Mouse (Mus musculus): ENCODE measurements around the gene Rplp1. TPM values are rescaled to one million over a fixed set of nuclear protein-coding genes. Genes with fewer than 3 reads are reported as not detected.

Gene Rplp1
- total and polyA plus RNA-seq, 3 experiments: 9,058 to 15,045 TPM; not detected in 1

DNA sequence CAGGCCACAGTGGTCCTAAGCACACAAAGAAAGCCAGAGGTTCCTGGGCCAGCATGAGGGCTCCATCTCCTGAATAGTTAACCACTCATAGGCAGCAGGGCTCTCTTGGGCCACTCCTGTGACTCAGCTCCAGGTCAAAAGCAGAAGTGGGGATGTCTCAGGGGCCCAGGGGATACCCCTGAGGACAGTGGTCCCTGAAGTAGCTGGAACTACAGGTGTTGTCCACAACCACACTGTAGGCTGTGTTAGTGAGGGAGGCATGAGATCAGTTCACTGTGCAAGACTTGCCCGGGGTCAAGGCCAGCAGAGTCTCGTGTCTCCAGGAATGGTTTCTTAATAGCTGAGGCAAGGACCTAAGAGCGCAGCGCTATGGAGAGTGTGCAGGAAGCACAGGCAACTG, 12.8 kb downstream of the Rplp1 start:
- Histone ChIP-seq H3K9ac (ENCODE audit: control insufficient read depth, low read depth, low read length, poor library complexity, severe bottlenecking) (no peak overlapping the region), H3K36me3 (ENCODE audit: control insufficient read depth in 1 of 2, insufficient read depth in 2 of 2, low read length in 2 of 2) (peaks cover 0 to under 1% of the 10 kb centered on the region in 2 experiments; a peak in 2 of 4 replicates), H3K4me1 (ENCODE audit: control insufficient read depth in 1 of 2, insufficient read depth in 2 of 2, low read length in 2 of 2) (peaks cover 0 to 7% of the 10 kb centered on the region in 2 experiments; a peak in 1 of 4 replicates), H3K27ac (ENCODE audit: control insufficient read depth, low read depth, low read length) (no peak overlapping the region), H3K79me2 (ENCODE audit: control insufficient read depth, insufficient read depth, low read length, poor library complexity) (no peaks in the 10 kb centered on the region), H3K27me3 (ENCODE audit: control insufficient read depth in 1 of 2, insufficient read depth in 2 of 2, low read length in 2 of 2) (no peaks in the 10 kb centered on the region), H3K9me3 (replicated peaks; ENCODE audit: insufficient read depth, low read length) (no peaks in the 10 kb centered on the region), H3K4me3 (ENCODE audit: control insufficient read depth in 1 of 2, insufficient read depth in 1 of 2, low read depth in 2 of 2, low read length in 2 of 2) (no peak overlapping the region)
- DNase-seq (ENCODE audit: low read depth, low spot score): no peak
- TF ChIP-seq MAZ (IDR thresholded peaks at IDR 0.05; ENCODE audit: low read depth, low read length) (no peak), ZMIZ1 (IDR thresholded peaks at IDR 0.05; ENCODE audit: low read depth, low read length) (no peak), JUND (IDR thresholded peaks at IDR 0.05; ENCODE audit: low read depth, low read length) (no peak), ELF1 (IDR thresholded peaks at IDR 0.05; ENCODE audit: low read depth, low read length) (no peak), ZNF384 (IDR thresholded peaks at IDR 0.05; ENCODE audit: low read depth, low read length) (no peak), ZC3H11A (IDR thresholded peaks at IDR 0.05; ENCODE audit: low read depth, low read length) (no peak)

- H3K36me3 ChIP-seq (ENCODE audit: control insufficient read depth in 1 of 2, insufficient read depth in 2 of 2, low read length in 2 of 2): no peaks in the 10 kb centered on the region; a peak in 1 of 4 replicates
- H3K79me2 ChIP-seq (ENCODE audit: control insufficient read depth, insufficient read depth, low read length, poor library complexity): no peaks in the 10 kb centered on the region
- TF ChIP-seq ZC3H11A (IDR thresholded peaks at IDR 0.05; ENCODE audit: low read depth, low read length) (peak; percentile 46), CTCF (IDR thresholded peaks at IDR 0.05 in 2 of 3, conservative IDR thresholded peaks at IDR 0.05 in 1 of 3; ENCODE audit: control insufficient read depth in 1 of 3, insufficient read depth in 1 of 3, low read depth in 2 of 3, low read length in 3 of 3, poor library complexity in 1 of 3, severe bottlenecking in 1 of 3) (peak; percentile 66 to 95 (median 81)), EP300 (IDR thresholded peaks at IDR 0.05; ENCODE audit: low read depth in 1 of 2, low read length in 2 of 2) (no peak), POLR2AphosphoS2 (IDR thresholded peaks at IDR 0.05; ENCODE audit: low read length) (no peak), RAD21 (IDR thresholded peaks at IDR 0.05; ENCODE audit: low read depth, low read length) (peak; percentile 65), SMC3 (IDR thresholded peaks at IDR 0.05; ENCODE audit: low read depth, low read length) (peak; percentile 62)
- no peak overlapping the region for H3K9ac ChIP-seq (ENCODE audit: control insufficient read depth, low read depth, low read length, poor library complexity, severe bottlenecking)
- no peak overlapping the region for H3K4me3 ChIP-seq (ENCODE audit: control insufficient read depth in 1 of 2, insufficient read depth in 1 of 2, low read depth in 2 of 2, low read length in 2 of 2)
- peak; percentile 64 for DNase-seq (ENCODE audit: low read depth, low spot score)
- no peaks in the 10 kb centered on the region for H3K9me3 ChIP-seq (replicated peaks; ENCODE audit: insufficient read depth, low read length)
- no peak overlapping the region for H3K27ac ChIP-seq (ENCODE audit: control insufficient read depth, low read depth, low read length)
- no peaks in the 10 kb centered on the region for H3K27me3 ChIP-seq (ENCODE audit: control insufficient read depth in 1 of 2, insufficient read depth in 2 of 2, low read length in 2 of 2)
- peaks cover 0 to 7% of the 10 kb centered on the region in 2 experiments; a peak in 1 of 4 replicates for H3K4me1 ChIP-seq (ENCODE audit: control insufficient read depth in 1 of 2, insufficient read depth in 2 of 2, low read length in 2 of 2)
Measured at GRCm38 (mm10) chr9:61899804-61900203, 14.5 kb downstream of the Rplp1 start.

DNA sequence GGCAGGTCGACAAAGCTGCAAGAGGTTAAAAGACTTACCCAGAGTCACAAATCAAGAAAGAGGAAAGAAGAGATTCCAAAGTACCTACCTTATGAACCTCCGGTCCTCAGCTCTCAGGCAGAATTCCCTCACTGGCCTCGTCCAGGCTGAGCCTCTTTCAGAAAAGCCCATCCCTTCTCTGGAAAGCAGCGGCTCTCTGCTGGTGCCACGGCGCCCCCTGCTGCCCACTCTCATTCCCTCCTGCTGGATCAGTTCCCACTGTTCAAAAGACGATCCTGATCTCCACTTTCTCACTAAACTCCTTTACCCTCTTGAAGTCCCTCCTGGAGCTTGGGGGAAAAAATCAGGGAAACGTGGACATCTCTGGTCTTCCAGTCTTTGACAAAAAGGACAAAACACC, 15.9 kb downstream of the Rplp1 start:
- Histone ChIP-seq H3K9me3 (replicated peaks; ENCODE audit: insufficient read depth, low read length) (no peaks in the 10 kb centered on the region), H3K9ac (ENCODE audit: control insufficient read depth, low read depth, low read length, poor library complexity, severe bottlenecking) (no peak overlapping the region), H3K27me3 (ENCODE audit: control insufficient read depth in 1 of 2, insufficient read depth in 2 of 2, low read length in 2 of 2) (no peaks in the 10 kb centered on the region), H3K79me2 (ENCODE audit: control insufficient read depth, insufficient read depth, low read length, poor library complexity) (no peaks in the 10 kb centered on the region), H3K27ac (ENCODE audit: control insufficient read depth, low read depth, low read length) (no peak overlapping the region), H3K4me1 (ENCODE audit: control insufficient read depth in 1 of 2, insufficient read depth in 2 of 2, low read length in 2 of 2) (peaks cover 0 to 7% of the 10 kb centered on the region in 2 experiments; a peak in 1 of 4 replicates), H3K36me3 (ENCODE audit: control insufficient read depth in 1 of 2, insufficient read depth in 2 of 2, low read length in 2 of 2) (no peaks in the 10 kb centered on the region; a peak in 1 of 4 replicates), H3K4me3 (ENCODE audit: control insufficient read depth in 1 of 2, insufficient read depth in 1 of 2, low read depth in 2 of 2, low read length in 2 of 2) (no peak overlapping the region; a peak in 1 of 4 replicates)
- TF ChIP-seq ZC3H11A (IDR thresholded peaks at IDR 0.05; ENCODE audit: low read depth, low read length): peak; percentile 50; the same call in 1 of the 2 replicates
- TF ChIP-seq ZNF384 (IDR thresholded peaks at IDR 0.05; ENCODE audit: low read depth, low read length): no peak
- TF ChIP-seq SMC3 (IDR thresholded peaks at IDR 0.05; ENCODE audit: low read depth, low read length): peak; percentile 69
- TF ChIP-seq RAD21 (IDR thresholded peaks at IDR 0.05; ENCODE audit: low read depth, low read length): peak; percentile 78
- no peak for TF ChIP-seq POLR2AphosphoS5 (IDR thresholded peaks at IDR 0.05; ENCODE audit: borderline replicate concordance, low read depth, low read length)
- TF ChIP-seq CTCF (IDR thresholded peaks at IDR 0.05 in 2 of 3, conservative IDR thresholded peaks at IDR 0.05 in 1 of 3; ENCODE audit: control insufficient read depth in 1 of 3, insufficient read depth in 1 of 3, low read depth in 2 of 3, low read length in 3 of 3, poor library complexity in 1 of 3, severe bottlenecking in 1 of 3): peak; percentile 66 to 95 (median 82)
- DNase-seq (ENCODE audit: low read depth, low spot score): peak; percentile 74
